Mouse (Mus musculus) cerebellum, adult 11-12 months (tissue): ENCODE results near the gene Tedc1.
"Not testable (repeated sequence)": the region's sequence is repeated elsewhere in the genome, so short reads cannot be mapped to it uniquely, and the experiment has no call there.

Experiments used
- DNase-seq: peaks from one replicate; pipeline ENCODE4 v3.0.0; 2022

The Tedc1 gene

GRCm38 (mm10) chr12:113155076-113155771 lies 997 bp upstream of the Tedc1 start:
- peak; percentile 74 for DNase-seq

- no peak for DNase-seq
Observed at GRCm38 (mm10) chr12:113156540-113156929, 314 bp downstream of the Tedc1 start.

GRCm38 (mm10) chr12:113157002-113157401 lies 781 bp downstream of the Tedc1 start:
- peak; percentile 69 for DNase-seq

GRCm38 (mm10) chr12:113157521-113157920 lies 1.3 kb downstream of the Tedc1 start:
- DNase-seq, result peak; percentile 31

- DNase-seq, result peak; percentile 33
Observed at GRCm38 (mm10) chr12:113157971-113158370, 1.8 kb downstream of the Tedc1 start.

GRCm38 (mm10) chr12:113163561-113164006 lies 7.4 kb downstream of the Tedc1 start:
- peak; percentile 62 for DNase-seq

- no peak for DNase-seq
Observed at GRCm38 (mm10) chr12:113168031-113168536, 11.9 kb downstream of the Tedc1 start.

DNA sequence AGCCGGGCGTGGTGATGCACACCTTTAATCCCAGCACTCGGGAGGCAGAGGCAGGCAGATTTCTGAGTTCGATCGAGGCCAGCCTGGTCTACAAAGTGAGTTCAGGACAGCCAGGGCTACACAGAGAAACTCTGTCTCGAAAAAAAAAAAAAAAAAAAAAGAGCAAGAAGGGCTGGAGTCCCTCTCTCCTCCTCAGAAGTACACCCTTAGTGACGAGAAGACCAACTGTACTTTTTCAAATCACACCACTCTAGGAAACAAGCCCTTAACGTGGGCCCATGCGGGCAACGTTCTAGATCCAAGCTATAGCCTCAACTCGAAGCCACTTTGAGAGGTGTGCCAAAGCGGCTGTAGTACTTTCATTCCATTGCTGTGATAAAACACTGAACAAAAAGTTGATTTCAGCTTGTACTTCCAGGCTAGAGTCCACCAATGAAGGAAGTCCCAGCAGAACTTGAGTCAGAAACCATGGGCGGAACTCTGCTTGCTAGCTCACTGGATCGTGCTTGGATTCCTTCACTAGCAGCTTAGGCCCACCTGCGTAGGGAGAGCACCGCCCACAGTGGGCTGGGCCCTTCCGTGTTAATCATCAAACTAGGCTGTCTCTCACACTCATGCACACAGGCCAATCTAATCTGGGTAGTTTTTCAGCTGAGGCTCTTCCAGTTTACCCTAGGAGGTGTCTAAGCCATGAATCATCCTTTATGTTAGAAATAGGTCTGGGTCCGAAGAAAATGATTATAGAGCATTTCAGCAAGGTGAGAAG lies 20.9 kb downstream of the Tedc1 start:
- DNase-seq, result no peak

- no peak for DNase-seq
Observed at GRCm38 (mm10) chr12:113181020-113181419, 24.8 kb downstream of the Tedc1 start.

- DNase-seq, result peak; percentile 31
Observed at GRCm38 (mm10) chr12:113184945-113185344, 28.7 kb downstream of the Tedc1 start.

DNA sequence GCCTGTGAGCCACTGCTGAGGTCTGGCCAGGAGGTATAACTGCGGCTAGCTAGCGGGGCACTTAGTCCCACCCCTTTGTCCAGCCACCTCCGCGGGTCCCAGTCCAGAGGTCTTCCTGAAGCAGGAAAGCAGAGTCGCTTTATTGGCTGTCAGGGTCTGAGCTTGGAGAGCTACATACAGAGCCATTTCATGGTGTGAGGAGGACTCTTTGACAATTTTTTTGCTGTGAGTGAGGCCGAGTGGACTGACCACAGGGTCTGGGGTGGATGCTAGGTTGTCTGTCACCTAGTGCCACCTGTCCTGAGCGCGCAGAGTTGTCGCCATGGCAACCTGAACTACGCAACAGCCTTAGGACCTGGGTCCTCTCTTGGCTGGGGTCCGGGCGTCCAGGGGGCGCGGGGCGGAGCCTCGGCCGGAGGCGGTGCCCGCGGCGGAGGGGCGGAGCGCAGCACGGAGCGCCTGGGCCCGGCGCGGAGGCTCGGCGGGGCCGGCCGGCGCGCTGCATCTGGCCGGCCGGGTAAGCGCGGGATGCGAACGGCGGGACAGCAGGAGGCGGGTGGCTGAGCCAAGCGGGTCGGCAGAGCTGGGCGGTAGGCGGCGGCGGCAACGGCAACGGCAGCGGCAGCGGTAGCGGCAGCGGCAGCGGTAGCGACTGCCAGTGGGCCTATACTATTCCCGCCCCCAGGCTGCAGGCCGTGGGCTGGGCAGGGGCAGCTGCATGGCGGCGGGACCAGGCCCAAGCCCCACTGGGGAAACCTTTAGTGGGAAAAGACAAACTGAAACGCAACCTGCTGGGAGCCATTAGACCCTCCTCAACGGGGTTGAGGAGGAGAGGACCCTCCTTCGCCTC lies 29.4 kb downstream of the Tedc1 start, which contains the start of gene Tmem121:
Gene Tmem121 (plus strand): TSS at position 489 of the 850 bp plus-strand sequence.
- peak; percentile 73 for DNase-seq

DNA sequence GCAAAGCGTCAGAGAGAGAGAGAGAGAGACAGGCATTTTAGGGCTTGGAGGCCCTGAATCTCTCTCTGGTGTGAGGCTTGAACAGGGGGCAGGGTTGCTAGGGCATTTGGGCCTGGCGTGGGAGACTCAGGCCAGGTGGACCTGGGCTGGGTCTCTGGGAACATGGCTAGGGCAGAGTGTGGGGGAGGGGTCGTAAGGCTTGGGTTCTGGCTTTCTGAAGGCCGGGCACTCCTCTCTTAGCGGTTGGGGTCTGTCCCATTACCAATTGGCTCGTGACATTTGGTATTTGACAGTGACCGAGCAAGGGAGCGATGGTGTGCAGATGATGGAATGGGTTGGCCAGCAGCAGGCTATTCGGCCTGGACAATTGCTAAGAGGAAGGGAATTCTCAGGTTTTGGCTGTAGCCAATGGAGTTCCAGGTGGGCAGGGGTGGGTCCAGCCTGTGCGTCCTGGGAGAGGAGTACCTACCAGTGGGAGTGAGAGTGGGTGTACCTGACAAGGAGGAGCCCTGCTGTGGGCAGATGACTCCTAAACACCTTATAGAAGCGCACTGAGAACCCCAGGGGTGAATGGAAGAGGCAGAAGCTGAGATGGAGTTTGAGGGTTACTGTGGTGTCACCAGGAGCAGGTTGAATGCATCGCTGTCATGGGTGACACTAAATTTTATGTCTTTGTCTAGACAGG lies 30.2 kb downstream of the Tedc1 start:
- DNase-seq, result peak; percentile 57

DNA sequence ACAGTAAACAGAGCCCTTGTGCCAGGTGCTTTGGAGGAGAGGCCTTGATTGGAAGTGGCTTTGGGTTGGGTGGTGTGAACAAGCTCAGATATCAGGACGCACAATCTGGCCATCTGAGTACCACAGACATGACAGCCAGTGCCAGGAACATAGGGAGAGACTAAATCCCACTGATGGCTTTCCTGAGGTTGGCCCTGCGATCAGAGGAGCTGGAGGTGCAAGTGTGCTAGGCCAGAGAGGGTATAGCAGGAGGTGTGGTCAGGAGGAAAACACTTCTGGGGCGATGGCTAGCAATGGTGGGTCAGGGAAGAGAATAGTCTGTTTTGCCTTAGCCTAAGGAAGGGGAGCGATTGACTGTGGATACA lies 30.8 kb downstream of the Tedc1 start:
- peak; percentile 53 for DNase-seq

DNA sequence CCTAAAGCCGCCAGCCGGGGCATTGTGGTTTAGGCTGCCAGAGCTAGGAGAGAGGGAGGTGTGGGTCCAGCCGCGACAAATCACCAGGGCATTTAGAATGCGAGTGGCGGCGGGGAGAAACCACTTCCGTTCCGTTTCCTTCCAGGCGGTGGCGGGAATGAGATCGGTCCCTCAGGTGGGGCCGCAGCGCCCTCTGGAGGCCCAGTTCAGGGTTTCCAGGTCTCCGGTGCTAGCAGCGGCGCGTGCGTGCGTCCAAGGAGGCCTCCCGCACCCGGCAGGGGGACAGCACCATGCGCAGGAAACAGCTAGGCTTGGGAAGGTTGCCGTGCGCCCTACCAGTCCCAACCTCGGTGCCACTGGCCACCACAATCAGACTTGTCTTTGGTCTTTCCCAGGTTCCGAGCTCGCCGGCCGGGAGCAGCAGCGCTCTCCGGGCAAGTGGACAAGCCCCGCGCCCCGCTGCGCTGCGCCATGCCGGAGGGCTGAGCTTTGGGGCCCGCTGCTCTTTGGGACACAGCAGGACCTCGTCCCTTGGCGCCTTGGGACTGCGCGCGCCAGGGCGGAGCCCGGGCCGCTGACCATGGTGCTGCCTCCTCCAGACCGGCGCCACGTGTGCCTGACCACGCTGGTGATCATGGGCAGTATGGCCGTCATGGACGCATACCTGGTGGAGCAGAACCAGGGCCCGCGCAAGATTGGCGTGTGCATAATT lies 31.5 kb downstream of the Tedc1 start:
- DNase-seq, result peak; percentile 88

DNA sequence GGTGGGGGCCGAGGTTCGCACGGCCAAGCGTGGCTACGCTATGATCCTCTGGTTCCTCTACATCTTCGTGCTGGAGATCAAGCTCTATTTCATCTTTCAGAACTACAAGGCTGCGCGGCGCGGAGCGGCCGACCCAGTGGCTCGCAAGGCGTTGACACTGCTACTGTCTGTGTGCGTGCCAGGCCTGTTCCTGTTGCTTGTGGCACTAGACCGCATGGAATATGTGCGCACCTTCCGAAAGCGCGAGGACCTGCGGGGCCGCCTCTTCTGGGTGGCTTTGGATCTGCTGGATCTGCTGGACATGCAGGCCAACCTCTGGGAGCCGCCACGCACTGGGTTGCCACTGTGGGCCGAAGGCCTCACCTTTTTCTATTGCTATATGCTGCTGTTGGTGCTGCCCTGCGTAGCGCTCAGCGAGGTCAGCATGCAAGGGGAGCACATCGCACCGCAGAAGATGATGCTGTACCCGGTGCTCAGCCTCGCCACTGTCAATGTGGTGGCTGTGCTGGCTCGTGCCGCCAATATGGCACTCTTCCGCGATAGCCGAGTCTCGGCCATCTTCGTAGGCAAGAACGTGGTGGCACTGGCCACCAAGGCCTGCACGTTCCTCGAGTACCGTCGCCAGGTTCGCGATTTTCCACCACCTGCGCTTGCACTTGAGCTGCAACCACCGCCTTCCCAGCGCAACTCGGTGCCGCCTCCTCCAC lies 32.3 kb downstream of the Tedc1 start:
- DNase-seq, result peak; percentile 65

DNA sequence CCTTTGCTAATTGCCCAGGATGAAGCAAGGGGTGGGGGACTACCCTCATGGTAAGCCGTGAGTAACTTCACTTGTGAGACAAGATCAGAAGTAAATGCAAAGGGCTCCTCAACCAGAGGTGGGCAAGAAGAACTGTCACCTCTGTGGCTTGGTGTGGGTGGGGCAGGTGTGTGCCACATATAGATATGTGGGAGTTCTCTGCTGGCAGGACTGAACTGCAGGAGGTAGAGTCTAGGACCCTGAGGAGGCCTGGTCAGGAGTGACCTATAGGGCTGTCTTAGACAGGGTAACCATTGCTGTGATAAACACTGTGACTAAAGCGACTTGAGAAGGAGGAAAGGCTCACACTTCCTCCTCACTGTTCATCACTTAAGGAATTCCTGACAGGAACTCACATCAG lies 37.2 kb downstream of the Tedc1 start:
- DNase-seq, result no peak

DNA sequence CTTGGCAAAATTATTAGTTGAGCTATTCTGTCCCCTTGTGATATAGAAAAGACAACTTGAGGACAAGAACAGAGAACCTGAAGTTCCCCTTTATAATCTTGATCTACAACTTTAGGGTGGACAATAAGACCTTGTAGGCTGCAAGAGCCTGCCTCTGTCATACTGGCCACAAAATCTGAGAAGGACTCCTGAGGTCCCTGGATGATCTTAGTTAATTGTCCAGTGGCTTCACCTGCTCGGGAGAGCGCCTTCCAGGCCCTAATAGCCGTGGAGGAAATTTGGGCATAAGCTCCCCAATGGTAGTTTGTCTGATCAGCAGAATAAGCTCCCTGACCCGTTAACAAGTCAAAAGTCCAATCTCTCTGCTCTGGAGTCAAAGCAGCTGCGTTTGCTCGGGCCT lies 42.9 kb downstream of the Tedc1 start:
- DNase-seq, result not testable (repeated sequence)

GRCm38 (mm10) chr12:113201301-113201700 lies 45.1 kb downstream of the Tedc1 start:
- DNase-seq, result peak; percentile 54

DNA sequence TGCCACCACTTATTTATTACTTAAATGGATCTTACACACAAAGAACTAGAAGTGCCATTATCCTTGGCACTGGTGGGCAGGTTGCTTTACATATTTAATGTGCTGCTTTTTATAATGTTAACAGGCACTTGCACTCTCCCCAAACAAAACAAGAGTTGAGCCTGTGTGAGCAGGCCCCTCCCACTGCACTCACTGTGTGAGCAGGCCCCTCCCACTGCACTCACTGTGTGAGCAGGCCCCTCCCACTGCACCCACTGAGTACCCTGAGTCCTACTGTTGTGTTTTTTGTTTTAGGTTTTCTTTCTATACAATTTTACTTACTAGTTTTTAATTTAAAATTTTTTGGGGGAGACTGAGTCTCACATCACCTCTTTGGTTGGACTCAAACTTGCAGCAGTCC lies 45.8 kb downstream of the Tedc1 start:
- peak; percentile 42 for DNase-seq

DNA sequence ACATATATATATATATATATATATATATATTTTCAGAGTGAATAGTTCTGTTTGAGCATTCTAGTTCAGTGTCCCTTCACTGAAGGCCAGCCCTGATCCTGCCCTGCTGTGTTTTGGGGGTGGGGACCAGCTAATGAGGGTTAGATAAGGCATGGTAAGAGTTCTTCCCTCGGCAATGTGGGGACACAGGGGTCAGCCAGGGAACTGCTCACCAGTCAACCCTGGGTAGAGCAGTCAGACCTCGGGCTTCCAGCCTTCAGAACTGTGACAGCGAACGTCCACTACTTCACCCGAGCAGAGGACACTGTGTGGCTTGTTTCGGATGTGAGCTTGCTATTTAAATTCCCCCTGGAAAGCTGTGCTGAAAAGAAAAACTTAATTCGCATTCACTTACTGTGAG lies 47.3 kb downstream of the Tedc1 start:
- no peak for DNase-seq
